8 mouse cellular contexts compared by ENCODE assay signal in genomic region chr6:64973968-64974367, GRCm38 (mm10).
DNase-seq lines count a peak whose midpoint lies in the region; ATAC-seq lines count a peak whose summit lies in the region.

No protein-coding gene starts in this region.

- intact Hi-C loops in left cerebral cortex, postnatal 4 days (cut with DNase I): no loop called here

- H3K9ac ChIP-seq in embryonic facial prominence, embryonic 14.5 days (ENCODE audit: low read depth, low read length): no peak overlapping the region
- H3K9ac ChIP-seq in neural tube, embryonic 11.5 days (ENCODE audit: low read length): no peak overlapping the region

- H3K4me3 ChIP-seq in embryonic facial prominence, embryonic 14.5 days (ENCODE audit: low read depth, low read length): no peak overlapping the region
- no peak overlapping the region for H3K4me3 ChIP-seq in neural tube, embryonic 11.5 days (ENCODE audit: low read depth, low read length)

- no peak overlapping the region for H3K27ac ChIP-seq in embryonic facial prominence, embryonic 14.5 days (replicated peaks; ENCODE audit: low read depth, low read length)
- no peak overlapping the region for H3K27ac ChIP-seq in neural tube, embryonic 11.5 days (ENCODE audit: low read depth, low read length)

- H3K4me2 ChIP-seq in embryonic facial prominence, embryonic 14.5 days (ENCODE audit: low read depth, low read length): no peak overlapping the region
- H3K4me2 ChIP-seq in neural tube, embryonic 11.5 days (ENCODE audit: low read depth): no peak overlapping the region

- DNase-seq in cerebellum, adult 18-20 months: peak; percentile 12 to 20
- DNase-seq in cerebellum, adult 9-11 months: no peak
- DNase-seq in left cerebral cortex, postnatal 4 days: peak; percentile 19
- DNase-seq in left cerebral cortex, adult 8-10 months (ENCODE audit: low spot score in 2 of 2): no peak
- peak; percentile 46 for DNase-seq in WW6 (ENCODE audit: low read depth, low spot score)
- peak; percentile 5 for DNase-seq in embryonic facial prominence, embryonic 14.5 days (ENCODE audit: low spot score)
- peak; percentile 40 for DNase-seq in neural tube, embryonic 11.5 days (ENCODE audit: low spot score)
- DNase-seq in left cerebral cortex, adult 9 months (ENCODE audit: low spot score in 2 of 2): no peak

- WGBS in embryonic facial prominence, embryonic 14.5 days: 35% methylated on average over 2 of the region's 2 CpGs
- WGBS in neural tube, embryonic 11.5 days: 35% methylated on average over 2 of the region's 2 CpGs

- no peaks in the 10 kb centered on the region for H3K27me3 ChIP-seq in embryonic facial prominence, embryonic 14.5 days (replicated peaks; ENCODE audit: control insufficient read depth, insufficient read depth, low read length)
- H3K27me3 ChIP-seq in neural tube, embryonic 11.5 days (ENCODE audit: control insufficient read depth, insufficient read depth, low read length): no peaks in the 10 kb centered on the region

- no peaks in the 10 kb centered on the region for H3K36me3 ChIP-seq in embryonic facial prominence, embryonic 14.5 days (ENCODE audit: control insufficient read depth, insufficient read depth, low read length)
- no peaks in the 10 kb centered on the region for H3K36me3 ChIP-seq in neural tube, embryonic 11.5 days (ENCODE audit: control insufficient read depth, insufficient read depth, low read length)

- H3K4me1 ChIP-seq in embryonic facial prominence, embryonic 14.5 days (ENCODE audit: control insufficient read depth, insufficient read depth, low read length): no peaks in the 10 kb centered on the region
- H3K4me1 ChIP-seq in neural tube, embryonic 11.5 days (ENCODE audit: control insufficient read depth, insufficient read depth, low read length): no peaks in the 10 kb centered on the region

- H3K9me3 ChIP-seq in embryonic facial prominence, embryonic 14.5 days (ENCODE audit: control insufficient read depth, low read length): no peaks in the 10 kb centered on the region
- H3K9me3 ChIP-seq in neural tube, embryonic 11.5 days (ENCODE audit: control insufficient read depth, low read length): no peaks in the 10 kb centered on the region

- ATAC-seq in embryonic facial prominence, embryonic 14.5 days (ENCODE audit: low read depth): no peak
- ATAC-seq in neural tube, embryonic 11.5 days (ENCODE audit: insufficient read depth, low FRiP score, low TSS enrichment): no peak

Comparison
In these comparisons a context has a peak if more than half of its experiments do, and no peak if none do; other contexts are left out.
1. DNase-seq: peak in cerebellum, adult 18-20 months (2 of 2), left cerebral cortex, postnatal 4 days (single experiment), WW6 (single experiment), embryonic facial prominence, embryonic 14.5 days (single experiment) and neural tube, embryonic 11.5 days (single experiment); none in cerebellum, adult 9-11 months (single experiment), left cerebral cortex, adult 8-10 months (0 of 2) and left cerebral cortex, adult 9 months (0 of 2).